Mouse (Mus musculus): ENCODE results near the gene Pex1. TPM values are rescaled to one million over a fixed set of nuclear protein-coding genes. Genes with fewer than 3 reads are reported as not detected.
"Not testable (repeated sequence)": the region's sequence is repeated elsewhere in the genome, so short reads cannot be mapped to it uniquely, and the experiment has no call there.

Gene Pex1
- total RNA-seq (2015) (18.6 and 34.9 TPM in 2 replicates), total RNA-seq (2017) (17.3 and 19.4 TPM in 2 replicates)

- peak; percentile 94 for ATAC-seq (replicated peaks; ENCODE audit: poor library complexity)
Measured at GRCm38 (mm10) chr5:3595693-3596398, at the start of gene Pex1. Pex1 (plus strand) TSS chr5:3596066.

- ATAC-seq (replicated peaks; ENCODE audit: poor library complexity), result no peak
Measured at GRCm38 (mm10) chr5:3546226-3546625, 49.6 kb upstream of the Pex1 start.

- no peak for ATAC-seq (replicated peaks; ENCODE audit: poor library complexity)
Measured at GRCm38 (mm10) chr5:3551481-3551880, 44.4 kb upstream of the Pex1 start.

- ATAC-seq (replicated peaks; ENCODE audit: poor library complexity), result no peak
Measured at GRCm38 (mm10) chr5:3554198-3554597, 41.7 kb upstream of the Pex1 start.

- ATAC-seq (replicated peaks; ENCODE audit: poor library complexity), result no peak
Measured at GRCm38 (mm10) chr5:3571266-3571665, 24.6 kb upstream of the Pex1 start, which contains the start of gene 1700109H08Rik. 1700109H08Rik (plus strand) TSS chr5:3571566.

- ATAC-seq (replicated peaks; ENCODE audit: poor library complexity), result peak; percentile 48; the same call in 1 of the 2 replicates
Measured at GRCm38 (mm10) chr5:3574825-3575224, 21.0 kb upstream of the Pex1 start.

GRCm38 (mm10) chr5:3577939-3578338 is 17.9 kb upstream of the Pex1 start:
- ATAC-seq (replicated peaks; ENCODE audit: poor library complexity), result no peak

GRCm38 (mm10) chr5:3579066-3579465 is 16.8 kb upstream of the Pex1 start:
- no peak for ATAC-seq (replicated peaks; ENCODE audit: poor library complexity)

- ATAC-seq (replicated peaks; ENCODE audit: poor library complexity), result peak; percentile 87
Measured at GRCm38 (mm10) chr5:3596399-3596766, 517 bp downstream of the Pex1 start, which contains the start of gene Rbm48. Rbm48 (minus strand) TSS chr5:3596585.

- no peak for ATAC-seq (replicated peaks; ENCODE audit: poor library complexity)
Measured at GRCm38 (mm10) chr5:3597171-3597570, 1.3 kb downstream of the Pex1 start.

- no peak for ATAC-seq (replicated peaks; ENCODE audit: poor library complexity)
Measured at GRCm38 (mm10) chr5:3598766-3599165, 2.9 kb downstream of the Pex1 start.

- no peak for ATAC-seq (replicated peaks; ENCODE audit: poor library complexity)
Measured at GRCm38 (mm10) chr5:3600298-3600697, 4.4 kb downstream of the Pex1 start.

GRCm38 (mm10) chr5:3600790-3601189 is 4.9 kb downstream of the Pex1 start:
- ATAC-seq (replicated peaks; ENCODE audit: poor library complexity), result no peak

GRCm38 (mm10) chr5:3607114-3607513 is 11.2 kb downstream of the Pex1 start:
- no peak for ATAC-seq (replicated peaks; ENCODE audit: poor library complexity)

GRCm38 (mm10) chr5:3609241-3609640 is 13.4 kb downstream of the Pex1 start:
- ATAC-seq (replicated peaks; ENCODE audit: poor library complexity), result no peak

GRCm38 (mm10) chr5:3611835-3612234 is 16.0 kb downstream of the Pex1 start:
- not testable (repeated sequence) for ATAC-seq (replicated peaks; ENCODE audit: poor library complexity)

GRCm38 (mm10) chr5:3620486-3620885 is 24.6 kb downstream of the Pex1 start:
- ATAC-seq (replicated peaks; ENCODE audit: poor library complexity), result no peak

GRCm38 (mm10) chr5:3630055-3630454 is 34.2 kb downstream of the Pex1 start:
- ATAC-seq (replicated peaks; ENCODE audit: poor library complexity), result no peak

GRCm38 (mm10) chr5:3631512-3632271 is 35.8 kb downstream of the Pex1 start:
- ATAC-seq (replicated peaks; ENCODE audit: poor library complexity), result peak; percentile 70

GRCm38 (mm10) chr5:3632285-3632684 is 36.4 kb downstream of the Pex1 start:
- ATAC-seq (replicated peaks; ENCODE audit: poor library complexity), result no peak

GRCm38 (mm10) chr5:3633315-3633714 is 37.4 kb downstream of the Pex1 start:
- no peak for ATAC-seq (replicated peaks; ENCODE audit: poor library complexity)

- ATAC-seq (replicated peaks; ENCODE audit: poor library complexity), result peak; percentile 67
Measured at GRCm38 (mm10) chr5:3633951-3634350, 38.1 kb downstream of the Pex1 start.
